Mouse (Mus musculus): Measurements from ENCODE around the gene Iah1. TPM values are rescaled to one million over a fixed set of nuclear protein-coding genes. Genes with fewer than 3 reads are reported as not detected.
A peak's percentile ranks its signal among the peaks of the same experiment; 100 is the strongest.

Gene Iah1
- total and polyA plus RNA-seq, 2 experiments from 2014 or later, result 27.9 to 28.4 TPM

GRCm38 (mm10) chr12:21301324-21301723, 14.9 kb upstream of the Iah1 start:
- Histone ChIP-seq H3K9me3 (ENCODE audit: low read length) (no peaks in the 10 kb centered on the region), H3K4me2 (ENCODE audit: low read depth) (no peak overlapping the region), H3K36me3 (ENCODE audit: insufficient read depth) (peaks cover 92% of the 10 kb centered on the region), H3K9ac (no peak overlapping the region), H3K4me1 (ENCODE audit: insufficient read depth) (no peaks in the 10 kb centered on the region), H3K4me3 (ENCODE audit: low read depth, low read length) (no peak overlapping the region), H3K27ac (ENCODE audit: low read depth, low read length) (no peak overlapping the region), H3K27me3 (ENCODE audit: insufficient read depth, low read length) (no peaks in the 10 kb centered on the region)
- 90% methylated on average over 7 of the region's 7 CpGs for WGBS
- DNase-seq (no peak), ATAC-seq (no peak)
- TF ChIP-seq CTCF (IDR thresholded peaks at IDR 0.05; ENCODE audit: low read depth), result no peak

- no peak overlapping the region for H3K4me2 ChIP-seq (ENCODE audit: low read depth)
- DNase-seq (no peak), ATAC-seq (no peak)
- H3K27ac ChIP-seq (ENCODE audit: low read depth, low read length), result no peak overlapping the region
- no peak overlapping the region for H3K9ac ChIP-seq
- H3K9me3 ChIP-seq (ENCODE audit: low read length), result no peaks in the 10 kb centered on the region
- no peak overlapping the region for H3K4me3 ChIP-seq (ENCODE audit: low read depth, low read length)
- H3K4me1 ChIP-seq (ENCODE audit: insufficient read depth), result no peaks in the 10 kb centered on the region
- 91% methylated on average over 8 of the region's 8 CpGs for WGBS
- no peak for TF ChIP-seq CTCF (IDR thresholded peaks at IDR 0.05; ENCODE audit: low read depth)
- H3K36me3 ChIP-seq (ENCODE audit: insufficient read depth), result peaks cover 92% of the 10 kb centered on the region
- H3K27me3 ChIP-seq (ENCODE audit: insufficient read depth, low read length), result no peaks in the 10 kb centered on the region
These were observed 14.3 kb upstream of the Iah1 start for GRCm38 (mm10) chr12:21301932-21302331.

DNA sequence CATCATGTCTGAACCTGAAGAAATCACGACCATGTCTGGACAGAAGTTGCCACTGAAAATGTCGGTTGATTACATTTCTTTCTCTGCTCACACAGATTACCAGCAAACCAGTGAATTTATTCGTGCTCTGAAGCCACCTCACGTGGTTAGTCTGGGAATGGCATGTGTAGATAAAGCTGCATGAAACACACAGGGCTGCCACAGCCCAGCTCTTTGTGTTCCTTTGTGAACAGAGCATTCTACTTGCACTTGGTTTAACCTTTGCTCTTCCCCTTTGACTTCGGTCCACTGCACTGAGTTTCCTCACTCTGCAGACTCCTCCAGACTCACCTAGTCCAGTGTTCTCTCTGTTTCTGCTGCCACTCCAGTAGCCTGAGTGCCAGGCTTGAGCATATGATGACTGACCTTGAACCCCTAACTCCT, 13.8 kb upstream of the Iah1 start:
- Histone ChIP-seq H3K27me3 (ENCODE audit: insufficient read depth, low read length) (no peaks in the 10 kb centered on the region), H3K9ac (no peak overlapping the region), H3K4me2 (ENCODE audit: low read depth) (no peak overlapping the region), H3K4me3 (ENCODE audit: low read depth, low read length) (no peak overlapping the region), H3K27ac (ENCODE audit: low read depth, low read length) (no peak overlapping the region), H3K4me1 (ENCODE audit: insufficient read depth) (no peaks in the 10 kb centered on the region), H3K9me3 (ENCODE audit: low read length) (no peaks in the 10 kb centered on the region), H3K36me3 (ENCODE audit: insufficient read depth) (peaks cover 91% of the 10 kb centered on the region)
- ATAC-seq (no peak), DNase-seq (no peak)
- WGBS, result 88% methylated on average over 5 of the region's 5 CpGs
- TF ChIP-seq CTCF (IDR thresholded peaks at IDR 0.05; ENCODE audit: low read depth), result no peak

GRCm38 (mm10) chr12:21305741-21306140, 10.4 kb upstream of the Iah1 start:
- Histone ChIP-seq H3K27me3 (ENCODE audit: insufficient read depth, low read length) (no peaks in the 10 kb centered on the region), H3K9me3 (ENCODE audit: low read length) (no peaks in the 10 kb centered on the region), H3K27ac (ENCODE audit: low read depth, low read length) (no peak overlapping the region), H3K4me1 (ENCODE audit: insufficient read depth) (no peaks in the 10 kb centered on the region), H3K9ac (no peak overlapping the region), H3K4me3 (ENCODE audit: low read depth, low read length) (no peak overlapping the region), H3K4me2 (ENCODE audit: low read depth) (no peak overlapping the region), H3K36me3 (ENCODE audit: insufficient read depth) (peaks cover 96% of the 10 kb centered on the region)
- 94% methylated on average over 4 of the region's 4 CpGs for WGBS
- no peak for ATAC-seq
- no peak for DNase-seq
- no peak for TF ChIP-seq CTCF (IDR thresholded peaks at IDR 0.05; ENCODE audit: low read depth)

- peaks cover 96% of the 10 kb centered on the region for H3K36me3 ChIP-seq (ENCODE audit: insufficient read depth)
- ATAC-seq, result no peak
- TF ChIP-seq CTCF (IDR thresholded peaks at IDR 0.05; ENCODE audit: low read depth), result no peak
These were observed 9.5 kb upstream of the Iah1 start for GRCm38 (mm10) chr12:21306721-21307120.

GRCm38 (mm10) chr12:21312201-21312600, 4.0 kb upstream of the Iah1 start:
- Histone ChIP-seq H3K9me3 (ENCODE audit: low read length) (no peaks in the 10 kb centered on the region), H3K4me2 (ENCODE audit: low read depth) (no peak overlapping the region), H3K27ac (ENCODE audit: low read depth, low read length) (no peak overlapping the region), H3K4me3 (ENCODE audit: low read depth, low read length) (no peak overlapping the region), H3K36me3 (ENCODE audit: insufficient read depth) (peaks cover 73% of the 10 kb centered on the region), H3K27me3 (ENCODE audit: insufficient read depth, low read length) (no peaks in the 10 kb centered on the region), H3K4me1 (ENCODE audit: insufficient read depth) (no peaks in the 10 kb centered on the region), H3K9ac (no peak overlapping the region)
- no peak for TF ChIP-seq CTCF (IDR thresholded peaks at IDR 0.05; ENCODE audit: low read depth)
- DNase-seq (no peak), ATAC-seq (no peak)
- 90% methylated on average over 5 of the region's 5 CpGs for WGBS

More at GRCm38 (mm10) chr12:21306721-21307120, 9.5 kb upstream of the Iah1 start:
- H3K4me1 ChIP-seq (ENCODE audit: insufficient read depth), result no peaks in the 10 kb centered on the region
- H3K4me2 ChIP-seq (ENCODE audit: low read depth), result no peak overlapping the region
- no peak overlapping the region for H3K9ac ChIP-seq
- no peaks in the 10 kb centered on the region for H3K9me3 ChIP-seq (ENCODE audit: low read length)
- DNase-seq, result no peak
- no peaks in the 10 kb centered on the region for H3K27me3 ChIP-seq (ENCODE audit: insufficient read depth, low read length)
- no peak overlapping the region for H3K27ac ChIP-seq (ENCODE audit: low read depth, low read length)
- 88% methylated on average over 4 of the region's 4 CpGs for WGBS
- no peak overlapping the region for H3K4me3 ChIP-seq (ENCODE audit: low read depth, low read length)

DNA sequence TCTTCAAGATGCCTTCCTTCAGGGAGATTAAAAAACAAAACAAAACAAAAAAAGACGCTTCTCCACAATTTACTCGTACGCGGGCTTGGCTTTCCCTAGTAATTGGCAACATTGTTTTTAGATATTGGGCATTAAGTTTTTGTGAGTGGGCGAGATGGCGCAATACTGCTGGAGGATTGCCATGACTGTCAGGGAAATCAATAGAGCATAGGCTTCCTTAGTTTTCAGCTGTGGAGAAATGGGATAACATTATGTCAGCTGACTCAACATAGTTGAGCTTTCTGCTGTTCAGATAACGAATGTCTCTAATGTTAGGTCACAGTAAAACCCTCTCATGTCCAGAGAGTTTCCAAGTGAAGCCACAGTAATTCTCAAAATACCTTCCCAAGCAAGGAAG, 678 bp downstream of the Iah1 start:
- TF ChIP-seq CTCF (IDR thresholded peaks at IDR 0.05; ENCODE audit: low read depth), result no peak
- Histone ChIP-seq H3K4me3 (ENCODE audit: low read depth, low read length) (peak overlapping the region; percentile 50), H3K27me3 (ENCODE audit: insufficient read depth, low read length) (no peaks in the 10 kb centered on the region), H3K9me3 (ENCODE audit: low read length) (no peaks in the 10 kb centered on the region), H3K36me3 (ENCODE audit: insufficient read depth) (peaks cover 30% of the 10 kb centered on the region), H3K9ac (peak overlapping the region; percentile 57), H3K27ac (ENCODE audit: low read depth, low read length) (no peak overlapping the region), H3K4me1 (ENCODE audit: insufficient read depth) (no peaks in the 10 kb centered on the region), H3K4me2 (ENCODE audit: low read depth) (peak overlapping the region; percentile 67)
- no peak for ATAC-seq
- peak; percentile 8 for DNase-seq
- 11% methylated on average over 7 of the region's 7 CpGs for WGBS

All from forebrain, postnatal 0 days (tissue).